Mouse (Mus musculus) kidney, adult 10 weeks (tissue): ENCODE data around the gene Rnf20. TPM values are rescaled to one million over a fixed set of nuclear protein-coding genes. Genes with fewer than 3 reads are reported as not detected.

Source experiments
- polyA plus RNA-seq: library from polyadenylated mRNA; stranded (reverse); fragments of 350-450 nt; fragmentation: Illumina TruSeq; extraction: RNeasy Lipid Tissue Mini Kit (QIAGEN cat#74804); gene quantifications from one replicate; pipeline ENCODE4 v1.2.3, GENCODE M21; 2014; ENCODE audit warnings: low read depth, low replicate concordance

Rnf20 gene
- polyA plus RNA-seq = 46.1 TPM

GRCm38 (mm10) chr4:49631319-49632138 is at the start of gene Rnf20:
Gene Rnf20, plus strand, starts transcription at chr4:49632006.

GRCm38 (mm10) chr4:49597183-49598100 is 34.4 kb upstream of the Rnf20 start, which contains the start of gene Tmem246:
Gene Tmem246, minus strand, starts transcription at chr4:49597876.

GRCm38 (mm10) chr4:49681812-49682211 is 50.0 kb downstream of the Rnf20 start, which contains the start of gene Ppp3r2:
Gene Ppp3r2, minus strand, starts transcription at chr4:49682024.

Other genes with a start within 250 kb of the Rnf20 start
- gene Acnat2, start 223.9 kb upstream of the Rnf20 start, polyA plus RNA-seq = 174 TPM
- 96.6 TPM for gene Acnat1, start 158.1 kb upstream of the Rnf20 start, polyA plus RNA-seq
- gene Baat, start 125.4 kb upstream of the Rnf20 start, polyA plus RNA-seq = 11.2 TPM
- 242 TPM for gene Mrpl50, start 110.9 kb upstream of the Rnf20 start, polyA plus RNA-seq
- 23.4 TPM for gene Zfp189, start 110.8 kb upstream of the Rnf20 start, polyA plus RNA-seq
- 8,084 TPM for gene Aldob, start 82.5 kb upstream of the Rnf20 start, polyA plus RNA-seq
- 7.1 TPM for gene Tmem246, start 34.1 kb upstream of the Rnf20 start, polyA plus RNA-seq
- gene Ppp3r2, start 50.0 kb downstream of the Rnf20 start, polyA plus RNA-seq = not detected
- 0.69 TPM for gene Grin3a, start 213.7 kb downstream of the Rnf20 start, polyA plus RNA-seq